Mouse (Mus musculus): ENCODE measurements around the gene Prkce.

DNA sequence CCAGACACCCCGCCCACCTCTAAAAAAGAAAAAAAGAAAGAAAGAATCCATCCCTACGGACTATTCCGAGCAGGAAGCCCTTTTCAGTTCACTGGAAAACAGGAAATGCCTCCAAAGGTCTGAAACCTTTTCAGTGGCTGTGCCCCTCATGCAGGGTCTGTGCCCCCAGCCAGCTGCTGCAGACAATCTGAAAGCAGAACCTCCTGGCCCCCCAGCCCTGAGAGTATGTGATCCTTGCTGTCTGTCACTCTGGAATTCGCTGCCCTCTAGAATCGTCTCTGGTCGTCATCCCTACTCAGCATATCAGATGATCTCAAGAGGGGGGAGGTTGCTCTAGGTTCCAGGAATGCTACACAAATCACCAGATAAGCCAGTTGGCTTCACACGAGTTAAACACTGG lies 503.1 kb downstream of the Prkce start:
- no peak for TF ChIP-seq CTCF (IDR thresholded peaks at IDR 0.05; ENCODE audit: extremely low read depth, insufficient read length, insufficient replicate concordance, low read depth, low read length)
- TF ChIP-seq POLR2A (IDR thresholded peaks at IDR 0.05; ENCODE audit: low read depth, low read length), result no peak

All from small intestine, adult 2 months (tissue).